Mouse (Mus musculus): ENCODE data around the gene Upk1a. TPM values are rescaled to one million over a fixed set of nuclear protein-coding genes. Genes with fewer than 3 reads are reported as not detected.
A peak's percentile ranks its signal among the peaks of the same experiment; 100 is the strongest.

Gene Upk1a
- polyA plus RNA-seq (2012; rRNA removed) (4.7 and 5.7 TPM in 2 replicates), polyA plus RNA-seq (2014; fragmentation: Nextera tagmentation; extraction: Ambion mirVana) (1.2 and 1.7 TPM in 2 replicates)

DNA sequence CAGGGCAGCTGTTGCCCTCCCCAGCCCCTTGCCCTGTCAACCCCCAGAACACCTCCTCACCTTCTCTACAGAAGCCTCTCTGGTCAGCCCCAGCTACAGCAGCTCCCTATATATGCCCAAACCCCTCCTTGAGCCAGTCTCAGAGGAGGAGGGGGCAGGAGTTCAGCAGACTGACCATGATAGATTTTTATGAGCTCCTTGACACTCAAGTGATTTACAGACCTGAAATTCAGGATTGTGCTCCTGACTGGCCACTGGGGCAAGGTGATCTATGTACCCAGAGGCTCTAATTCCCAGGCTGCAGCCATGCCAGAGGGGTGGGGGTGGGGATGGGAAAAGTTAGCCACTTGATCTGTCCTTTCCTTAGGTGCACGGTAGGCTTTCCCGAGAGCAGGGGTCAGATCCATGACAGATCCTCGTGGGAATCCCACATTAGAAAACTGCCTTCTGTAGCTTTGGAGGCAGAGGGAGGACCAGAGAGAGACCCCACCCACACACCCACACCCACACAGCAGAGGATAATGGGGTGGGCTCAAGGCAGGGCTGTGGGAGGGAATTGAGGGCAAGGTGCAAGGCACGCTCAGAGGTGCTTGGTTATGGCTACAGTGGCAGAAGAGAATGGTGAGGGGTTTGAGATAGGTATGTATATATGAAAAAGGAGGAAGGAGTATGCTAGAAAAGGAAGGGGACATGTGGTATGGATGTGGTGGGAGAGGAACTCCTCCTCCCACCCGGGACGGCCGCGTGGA lies at the start of gene Upk1a:
TSS of gene Upk1a (minus strand) at position 194 of the 749 bp plus-strand sequence.
- TF ChIP-seq POLR2A (IDR thresholded peaks at IDR 0.05; ENCODE audit: borderline replicate concordance, extremely low read depth, insufficient read depth, insufficient read length) = no peak
- Histone ChIP-seq H3K27ac (replicated peaks; ENCODE audit: low read depth, low read length) (no peak within 1 kb of the TSS), H3K4me1 (ENCODE audit: control insufficient read depth, insufficient read depth, low read length) (no peaks in the 10 kb centered on the region), H3K27me3 (ENCODE audit: control insufficient read depth, insufficient read depth, low read length) (no peaks in the 10 kb centered on the region), H3K9ac (ENCODE audit: low read depth, low read length, severe bottlenecking) (no peak within 1 kb of the TSS), H3K4me2 (replicated peaks; ENCODE audit: low read depth, low read length, severe bottlenecking) (no peak within 1 kb of the TSS), H3K36me3 (ENCODE audit: control insufficient read depth, insufficient read depth, low read length) (peaks cover 21% of the 10 kb centered on the region), H3K9me3 (ENCODE audit: control insufficient read depth, low read length) (no peaks in the 10 kb centered on the region), H3K4me3 (replicated peaks; ENCODE audit: low read length) (no peak within 1 kb of the TSS)
- DNase-seq (ENCODE audit: low spot score) = no peak
- no peak for ATAC-seq (ENCODE audit: low FRiP score, low read depth)
- 58% methylated on average over 8 of the region's 8 CpGs for WGBS

- H3K27ac ChIP-seq (replicated peaks; ENCODE audit: low read depth, low read length) = peak within 1 kb of the TSS; percentile 15; the same call in 1 of the 2 replicates
- 2% methylated on average over 59 of the region's 59 CpGs for WGBS
- TF ChIP-seq POLR2A (IDR thresholded peaks at IDR 0.05; ENCODE audit: borderline replicate concordance, extremely low read depth, insufficient read depth, insufficient read length) = peak; percentile 51; the same call in 1 of the 2 replicates
- H3K9ac ChIP-seq (ENCODE audit: low read depth, low read length, severe bottlenecking) = peak within 1 kb of the TSS; percentile 91
- H3K27me3 ChIP-seq (ENCODE audit: control insufficient read depth, insufficient read depth, low read length) = no peaks in the 10 kb centered on the region
- H3K4me1 ChIP-seq (ENCODE audit: control insufficient read depth, insufficient read depth, low read length) = peaks cover 8% of the 10 kb centered on the region; the same call in 1 of the 2 replicates
- ATAC-seq (ENCODE audit: low FRiP score, low read depth) = peak; percentile 99
- DNase-seq (ENCODE audit: low spot score) = peak; percentile 99
- peak within 1 kb of the TSS; percentile 92 for H3K4me2 ChIP-seq (replicated peaks; ENCODE audit: low read depth, low read length, severe bottlenecking)
- H3K36me3 ChIP-seq (ENCODE audit: control insufficient read depth, insufficient read depth, low read length) = peaks cover 45% of the 10 kb centered on the region
- H3K9me3 ChIP-seq (ENCODE audit: control insufficient read depth, low read length) = no peaks in the 10 kb centered on the region
- H3K4me3 ChIP-seq (replicated peaks; ENCODE audit: low read length) = peak within 1 kb of the TSS; percentile 88
Measured at GRCm38 (mm10) chr7:30649591-30650540, 37.2 kb upstream of the Upk1a start, which contains the start of gene Rbm42. Gene Rbm42 (minus strand): TSS chr7:30650317.

DNA sequence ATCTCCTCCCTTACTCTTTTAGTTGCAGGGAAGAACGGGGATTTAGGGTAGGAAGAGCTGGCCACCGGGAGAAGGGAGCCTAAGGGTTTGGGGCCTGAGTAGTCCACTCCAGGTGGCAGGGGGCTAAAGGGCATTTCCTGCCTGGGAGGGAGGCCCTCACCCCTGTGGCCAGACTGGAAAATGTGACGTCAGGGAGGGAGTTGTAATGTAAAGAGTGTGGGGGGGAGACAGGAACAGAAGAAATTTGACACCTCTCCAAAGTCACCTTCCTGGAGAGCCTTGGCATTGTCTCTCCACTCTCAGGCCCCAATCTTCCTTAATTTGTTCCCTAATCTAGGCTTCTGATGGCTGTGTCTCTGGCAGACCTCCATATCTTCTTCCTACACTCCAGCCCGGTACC lies 26.4 kb upstream of the Upk1a start:
- Histone ChIP-seq H3K4me3 (replicated peaks; ENCODE audit: low read length) (no peak overlapping the region), H3K9ac (ENCODE audit: low read depth, low read length, severe bottlenecking) (no peak overlapping the region), H3K4me2 (replicated peaks; ENCODE audit: low read depth, low read length, severe bottlenecking) (no peak overlapping the region), H3K4me1 (ENCODE audit: control insufficient read depth, insufficient read depth, low read length) (no peaks in the 10 kb centered on the region), H3K9me3 (ENCODE audit: control insufficient read depth, low read length) (no peaks in the 10 kb centered on the region), H3K27me3 (ENCODE audit: control insufficient read depth, insufficient read depth, low read length) (peaks cover 25% of the 10 kb centered on the region), H3K36me3 (ENCODE audit: control insufficient read depth, insufficient read depth, low read length) (peaks cover 40% of the 10 kb centered on the region), H3K27ac (replicated peaks; ENCODE audit: low read depth, low read length) (no peak overlapping the region)
- 17% methylated on average over 4 of the region's 4 CpGs for WGBS
- ATAC-seq (ENCODE audit: low FRiP score, low read depth) = no peak
- no peak for DNase-seq (ENCODE audit: low spot score)
- no peak for TF ChIP-seq POLR2A (IDR thresholded peaks at IDR 0.05; ENCODE audit: borderline replicate concordance, extremely low read depth, insufficient read depth, insufficient read length)

GRCm38 (mm10) chr7:30636395-30636794 lies 23.7 kb upstream of the Upk1a start:
- H3K36me3 ChIP-seq (ENCODE audit: control insufficient read depth, insufficient read depth, low read length) = peaks cover 13% of the 10 kb centered on the region
- H3K4me1 ChIP-seq (ENCODE audit: control insufficient read depth, insufficient read depth, low read length) = peaks cover 6% of the 10 kb centered on the region; the same call in 1 of the 2 replicates
- H3K9ac ChIP-seq (ENCODE audit: low read depth, low read length, severe bottlenecking) = no peak overlapping the region
- H3K27me3 ChIP-seq (ENCODE audit: control insufficient read depth, insufficient read depth, low read length) = peaks cover 43% of the 10 kb centered on the region
- no peak overlapping the region for H3K4me2 ChIP-seq (replicated peaks; ENCODE audit: low read depth, low read length, severe bottlenecking)
- WGBS = 21% methylated on average over 11 of the region's 11 CpGs
- no peak for DNase-seq (ENCODE audit: low spot score)
- H3K27ac ChIP-seq (replicated peaks; ENCODE audit: low read depth, low read length) = no peak overlapping the region
- no peak for TF ChIP-seq POLR2A (IDR thresholded peaks at IDR 0.05; ENCODE audit: borderline replicate concordance, extremely low read depth, insufficient read depth, insufficient read length)
- no peaks in the 10 kb centered on the region for H3K9me3 ChIP-seq (ENCODE audit: control insufficient read depth, low read length)
- H3K4me3 ChIP-seq (replicated peaks; ENCODE audit: low read length) = no peak overlapping the region
- ATAC-seq (ENCODE audit: low FRiP score, low read depth) = no peak

GRCm38 (mm10) chr7:30635752-30636151 lies 23.1 kb upstream of the Upk1a start, which contains the start of gene Etv2:
Gene Etv2 (minus strand): TSS chr7:30635852.
- no peak for TF ChIP-seq POLR2A (IDR thresholded peaks at IDR 0.05; ENCODE audit: borderline replicate concordance, extremely low read depth, insufficient read depth, insufficient read length)
- no peak for ATAC-seq (ENCODE audit: low FRiP score, low read depth)
- H3K4me2 ChIP-seq (replicated peaks; ENCODE audit: low read depth, low read length, severe bottlenecking) = peak within 1 kb of the TSS; percentile 30; the same call in 1 of the 2 replicates
- H3K36me3 ChIP-seq (ENCODE audit: control insufficient read depth, insufficient read depth, low read length) = peaks cover 8% of the 10 kb centered on the region; the same call in 1 of the 2 replicates
- peaks cover 6% of the 10 kb centered on the region; the same call in 1 of the 2 replicates for H3K4me1 ChIP-seq (ENCODE audit: control insufficient read depth, insufficient read depth, low read length)
- H3K9me3 ChIP-seq (ENCODE audit: control insufficient read depth, low read length) = no peaks in the 10 kb centered on the region
- peak within 1 kb of the TSS; percentile 28; the same call in 1 of the 2 replicates for H3K9ac ChIP-seq (ENCODE audit: low read depth, low read length, severe bottlenecking)
- H3K4me3 ChIP-seq (replicated peaks; ENCODE audit: low read length) = peak within 1 kb of the TSS; percentile 23
- WGBS = 9% methylated on average over 5 of the region's 5 CpGs
- no peak within 1 kb of the TSS for H3K27ac ChIP-seq (replicated peaks; ENCODE audit: low read depth, low read length)
- DNase-seq (ENCODE audit: low spot score) = no peak
- H3K27me3 ChIP-seq (ENCODE audit: control insufficient read depth, insufficient read depth, low read length) = peaks cover 43% of the 10 kb centered on the region

Measured in limb, embryonic 14.5 days (tissue).